Mouse (Mus musculus) lung, adult 2 months (tissue): ENCODE data around the gene Olfr60.

Experiments
- CTCF ChIP-seq: fragments of 200-500 bp; IDR thresholded peaks from 2 replicates; pipeline ENCODE4 v1.5.1; 2011; ENCODE audit warnings: mild to moderate bottlenecking, low read length, control low read depth; ENCODE audit not compliant: insufficient read depth
- POLR2A ChIP-seq: fragments of 200-500 bp; IDR thresholded peaks from 2 replicates; pipeline ENCODE4 v1.6.1; 2011; ENCODE audit warnings: low read depth, mild to moderate bottlenecking, control low read depth, low read length, borderline replicate concordance; ENCODE audit errors: extremely low read depth

DNA sequence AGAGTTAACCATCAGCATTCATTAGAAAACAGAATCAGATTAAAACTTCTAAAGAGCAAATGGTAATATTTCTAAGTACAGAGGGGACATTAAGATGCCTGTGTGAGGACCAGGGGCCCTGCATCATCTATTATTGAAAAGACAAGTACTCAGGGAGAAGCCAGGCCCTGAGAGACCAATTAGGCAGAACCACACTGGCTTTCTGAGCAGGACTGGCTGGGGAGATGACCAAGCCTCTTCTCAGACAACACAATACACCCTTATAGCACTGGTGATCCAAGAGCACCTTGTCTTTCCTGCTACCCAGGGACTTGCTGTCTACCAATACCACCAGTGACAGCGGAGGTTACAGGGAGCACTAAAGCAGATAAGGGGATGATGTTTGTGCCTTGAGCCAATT, 41.3 kb upstream of the Olfr60 start, which contains the start of gene Olfr531:
- TF ChIP-seq CTCF (no peak), POLR2A (no peak)
